Mouse (Mus musculus): ENCODE measurements at regions not wholly inside any gene's neighbourhood (a gene's known extent, or its start where the extent isn't known, plus 50 kb on each side); places are given as distances from the start of the nearest gene placed in this dataset.
A peak's percentile ranks its signal among the peaks of the same experiment; 100 is the strongest.

- no peak overlapping the region for H3K4me3 ChIP-seq
- H3K9ac ChIP-seq: no peak overlapping the region
- H3K36me3 ChIP-seq: no peaks in the 10 kb centered on the region
- no peak for ATAC-seq (ENCODE audit: extremely low read depth, insufficient number of reproducible peaks, low FRiP score, low TSS enrichment)
- no peaks in the 10 kb centered on the region for H3K27me3 ChIP-seq (replicated peaks)
- no peak overlapping the region for H3K4me2 ChIP-seq
- 60% methylated on average over 6 of the region's 6 CpGs for WGBS
- H3K9me3 ChIP-seq: no peaks in the 10 kb centered on the region
- no peaks in the 10 kb centered on the region for H3K4me1 ChIP-seq
- H3K27ac ChIP-seq (replicated peaks): no peak overlapping the region
These were observed 843.4 kb downstream of the Cdh8 start for GRCm38 (mm10) chr8:98572597-98573514.

- Histone ChIP-seq H3K36me3 (no peaks in the 10 kb centered on the region), H3K27ac (replicated peaks) (no peak overlapping the region), H3K9me3 (no peaks in the 10 kb centered on the region), H3K27me3 (replicated peaks) (no peaks in the 10 kb centered on the region), H3K4me3 (no peak overlapping the region), H3K9ac (no peak overlapping the region), H3K4me2 (no peak overlapping the region), H3K4me1 (no peaks in the 10 kb centered on the region)
- no peak for ATAC-seq (ENCODE audit: extremely low read depth, insufficient number of reproducible peaks, low FRiP score, low TSS enrichment)
- 46% methylated on average over 5 of the region's 5 CpGs for WGBS
These were observed 849.6 kb downstream of the Cdh8 start for GRCm38 (mm10) chr8:98566661-98567060.

DNA sequence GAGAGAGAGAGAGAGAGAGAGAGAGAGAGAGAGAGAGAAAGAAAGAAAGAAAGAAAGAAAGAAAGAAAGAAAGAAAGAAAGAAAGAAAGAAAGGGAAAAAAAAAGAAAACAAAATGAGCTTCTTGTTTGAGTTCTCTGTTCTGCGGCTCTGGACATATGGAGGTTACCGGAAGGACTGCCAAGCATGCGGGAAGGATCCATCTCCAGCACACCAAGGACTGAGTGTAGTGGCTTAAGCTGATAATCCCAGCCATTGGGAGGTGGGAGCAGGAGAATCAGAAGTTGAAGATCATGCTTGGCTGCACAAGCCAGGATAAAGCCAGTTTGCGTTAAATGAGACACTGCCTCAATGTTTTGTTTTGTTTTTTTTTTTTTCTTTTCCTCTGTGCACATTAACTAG is 897.8 kb downstream of the Cdh8 start:
- WGBS: 78% methylated on average over 4 of the region's 4 CpGs
- no peaks in the 10 kb centered on the region for H3K27me3 ChIP-seq (replicated peaks)
- H3K9ac ChIP-seq: no peak overlapping the region
- H3K27ac ChIP-seq (replicated peaks): no peak overlapping the region
- no peaks in the 10 kb centered on the region for H3K4me1 ChIP-seq
- H3K4me3 ChIP-seq: no peak overlapping the region
- no peak for ATAC-seq (ENCODE audit: extremely low read depth, insufficient number of reproducible peaks, low FRiP score, low TSS enrichment)
- no peaks in the 10 kb centered on the region for H3K9me3 ChIP-seq
- H3K4me2 ChIP-seq: no peak overlapping the region
- H3K36me3 ChIP-seq: no peaks in the 10 kb centered on the region

DNA sequence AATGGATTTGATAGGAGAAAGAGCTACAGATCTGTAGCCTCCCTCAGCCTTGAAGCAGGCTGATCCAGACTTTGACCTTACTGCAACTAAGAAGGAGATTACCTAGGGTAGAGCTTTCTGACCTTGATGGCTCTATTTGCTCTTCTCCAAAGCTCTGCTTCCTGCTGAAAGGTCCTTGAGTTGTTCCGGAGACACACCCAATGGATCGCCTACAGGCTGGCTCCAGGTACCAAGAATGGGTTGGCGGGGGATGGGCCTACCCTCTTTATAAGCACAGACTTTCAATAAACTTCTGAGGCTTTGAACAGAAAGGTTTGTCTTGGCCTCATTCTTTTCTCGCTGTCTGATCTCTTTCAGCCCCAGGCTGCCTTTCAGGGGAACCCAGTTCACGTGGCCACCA is 901.0 kb downstream of the Cdh8 start:
- Histone ChIP-seq H3K4me1 (no peaks in the 10 kb centered on the region), H3K36me3 (no peaks in the 10 kb centered on the region), H3K9me3 (no peaks in the 10 kb centered on the region), H3K27ac (replicated peaks) (peak overlapping the region; percentile 28; the same call in 1 of the 2 replicates), H3K4me2 (no peak overlapping the region), H3K27me3 (replicated peaks) (no peaks in the 10 kb centered on the region), H3K4me3 (no peak overlapping the region), H3K9ac (no peak overlapping the region)
- no peak for ATAC-seq (ENCODE audit: extremely low read depth, insufficient number of reproducible peaks, low FRiP score, low TSS enrichment)
- WGBS: 46% methylated on average over 5 of the region's 5 CpGs

GRCm38 (mm10) chr8:98496793-98497192 is 919.5 kb downstream of the Cdh8 start:
- Histone ChIP-seq H3K4me2 (no peak overlapping the region), H3K9me3 (no peaks in the 10 kb centered on the region), H3K27ac (replicated peaks) (no peak overlapping the region), H3K4me3 (no peak overlapping the region), H3K9ac (no peak overlapping the region), H3K4me1 (no peaks in the 10 kb centered on the region), H3K27me3 (replicated peaks) (no peaks in the 10 kb centered on the region), H3K36me3 (no peaks in the 10 kb centered on the region)
- ATAC-seq (ENCODE audit: extremely low read depth, insufficient number of reproducible peaks, low FRiP score, low TSS enrichment): no peak
- WGBS: 76% methylated on average over 3 of the region's 3 CpGs

DNA sequence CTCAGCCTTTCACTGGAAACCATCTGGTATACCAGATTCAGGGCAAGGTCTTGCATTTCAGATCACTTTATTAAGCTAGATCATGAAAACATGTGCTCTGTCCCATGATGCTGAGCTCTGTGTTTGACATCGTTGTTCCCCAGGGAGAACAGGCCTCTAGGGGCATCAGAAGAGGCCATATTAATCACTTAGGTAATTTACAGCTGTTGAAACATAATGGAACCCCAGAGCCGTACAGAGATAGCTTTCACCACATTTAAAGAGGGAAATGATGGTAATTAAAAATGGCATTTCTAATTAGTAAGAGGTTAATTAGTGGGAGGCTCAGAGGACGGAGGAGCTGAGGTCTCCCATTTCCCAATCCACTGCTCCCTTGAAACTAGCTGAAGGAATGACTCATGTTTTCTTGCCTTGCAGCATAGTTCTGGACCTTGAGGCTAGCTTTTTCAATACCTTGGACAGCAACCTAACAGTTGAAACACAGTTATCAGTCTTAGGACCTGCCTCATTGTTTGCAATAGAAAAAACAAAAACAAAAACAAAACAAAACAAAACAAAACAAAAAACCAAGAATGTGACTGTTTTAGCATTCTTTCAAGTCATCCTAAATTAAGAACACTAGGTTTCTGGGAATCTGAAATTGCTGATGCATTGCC is 952.8 kb downstream of the Cdh8 start:
- Histone ChIP-seq H3K4me3 (no peak overlapping the region), H3K9ac (no peak overlapping the region), H3K4me2 (no peak overlapping the region), H3K27ac (replicated peaks) (no peak overlapping the region), H3K4me1 (no peaks in the 10 kb centered on the region), H3K27me3 (replicated peaks) (no peaks in the 10 kb centered on the region), H3K36me3 (no peaks in the 10 kb centered on the region), H3K9me3 (no peaks in the 10 kb centered on the region)
- 60% methylated on average over 3 of the region's 3 CpGs for WGBS
- ATAC-seq (ENCODE audit: extremely low read depth, insufficient number of reproducible peaks, low FRiP score, low TSS enrichment): no peak

GRCm38 (mm10) chr8:98455539-98455938 is 960.7 kb downstream of the Cdh8 start:
- Histone ChIP-seq H3K4me3 (no peak overlapping the region), H3K4me2 (no peak overlapping the region), H3K9ac (no peak overlapping the region), H3K36me3 (no peaks in the 10 kb centered on the region), H3K9me3 (no peaks in the 10 kb centered on the region), H3K27me3 (replicated peaks) (no peaks in the 10 kb centered on the region), H3K4me1 (no peaks in the 10 kb centered on the region), H3K27ac (replicated peaks) (no peak overlapping the region)
- WGBS: 47% methylated on average over 1 of the region's 1 CpGs
- ATAC-seq (ENCODE audit: extremely low read depth, insufficient number of reproducible peaks, low FRiP score, low TSS enrichment): no peak
